Mouse (Mus musculus): Measurements from ENCODE around the gene Olfr69. TPM values are rescaled to one million over a fixed set of nuclear protein-coding genes. Genes with fewer than 3 reads are reported as not detected.
"Not testable (repeated sequence)": the region's sequence is repeated elsewhere in the genome, so short reads cannot be mapped to it uniquely, and the experiment has no call there.

Olfr69 gene
- polyA plus RNA-seq, 1 experiment: not detected

- Histone ChIP-seq H3K27ac (ENCODE audit: control insufficient read depth, insufficient read depth, low read depth, low read length, poor library complexity) (no peak overlapping the region), H3K4me3 (replicated peaks; ENCODE audit: control insufficient read depth, low read depth, low read length) (no peak overlapping the region), H3K4me1 (ENCODE audit: control insufficient read depth, insufficient read depth, low read length) (no peaks in the 10 kb centered on the region; the same call in 1 of the 2 replicates)
- TF ChIP-seq CTCF (IDR thresholded peaks at IDR 0.05; ENCODE audit: control insufficient read depth, insufficient read depth, low read length) (no peak), POLR2A (IDR thresholded peaks at IDR 0.05; ENCODE audit: borderline replicate concordance, control insufficient read depth, low read depth, low read length) (no peak)
- WGBS: 21% methylated on average over 5 of the region's 5 CpGs
These were observed 37.8 kb upstream of the Olfr69 start for GRCm38 (mm10) chr7:103808971-103809800.

- H3K27ac ChIP-seq (ENCODE audit: control insufficient read depth, insufficient read depth, low read depth, low read length, poor library complexity); H3K4me1 ChIP-seq (ENCODE audit: control insufficient read depth, insufficient read depth, low read length); H3K4me3 ChIP-seq (replicated peaks; ENCODE audit: control insufficient read depth, low read depth, low read length): not testable (repeated sequence)
- WGBS: 50% methylated on average over 2 of the region's 2 CpGs
These were observed 36.7 kb upstream of the Olfr69 start for GRCm38 (mm10) chr7:103808120-103808519.

- TF ChIP-seq POLR2A (IDR thresholded peaks at IDR 0.05; ENCODE audit: borderline replicate concordance, control insufficient read depth, low read depth, low read length) (no peak), CTCF (IDR thresholded peaks at IDR 0.05; ENCODE audit: control insufficient read depth, insufficient read depth, low read length) (peak; percentile 14; the same call in 1 of the 2 replicates)
- H3K4me3 ChIP-seq (replicated peaks; ENCODE audit: control insufficient read depth, low read depth, low read length): no peak overlapping the region
- H3K4me1 ChIP-seq (ENCODE audit: control insufficient read depth, insufficient read depth, low read length): no peaks in the 10 kb centered on the region
- WGBS: 44% methylated on average over 1 of the region's 1 CpGs
- H3K27ac ChIP-seq (ENCODE audit: control insufficient read depth, insufficient read depth, low read depth, low read length, poor library complexity): no peak overlapping the region
These were observed 35.5 kb upstream of the Olfr69 start for GRCm38 (mm10) chr7:103806856-103807255.

- no peak overlapping the region for H3K27ac ChIP-seq (ENCODE audit: control insufficient read depth, insufficient read depth, low read depth, low read length, poor library complexity)
- TF ChIP-seq POLR2A (IDR thresholded peaks at IDR 0.05; ENCODE audit: borderline replicate concordance, control insufficient read depth, low read depth, low read length) (no peak), CTCF (IDR thresholded peaks at IDR 0.05; ENCODE audit: control insufficient read depth, insufficient read depth, low read length) (no peak)
- no peaks in the 10 kb centered on the region for H3K4me1 ChIP-seq (ENCODE audit: control insufficient read depth, insufficient read depth, low read length)
- H3K4me3 ChIP-seq (replicated peaks; ENCODE audit: control insufficient read depth, low read depth, low read length): no peak overlapping the region
- 10% methylated on average over 4 of the region's 4 CpGs for WGBS
These were observed 21.4 kb upstream of the Olfr69 start for GRCm38 (mm10) chr7:103792669-103793388.

- Histone ChIP-seq H3K4me3 (replicated peaks; ENCODE audit: control insufficient read depth, low read depth, low read length) (no peak within 1 kb of the TSS), H3K4me1 (ENCODE audit: control insufficient read depth, insufficient read depth, low read length) (no peaks in the 10 kb centered on the region), H3K27ac (ENCODE audit: control insufficient read depth, insufficient read depth, low read depth, low read length, poor library complexity) (no peak within 1 kb of the TSS)
- TF ChIP-seq POLR2A (IDR thresholded peaks at IDR 0.05; ENCODE audit: borderline replicate concordance, control insufficient read depth, low read depth, low read length): no peak
- TF ChIP-seq CTCF (IDR thresholded peaks at IDR 0.05; ENCODE audit: control insufficient read depth, insufficient read depth, low read length): no peak
- WGBS: 51% methylated on average over 3 of the region's 3 CpGs
These were observed 20.3 kb upstream of the Olfr69 start, which contains the start of gene Olfr67 for GRCm38 (mm10) chr7:103791721-103792120. TSS of gene Olfr67 (minus strand) at chr7:103791821.

- TF ChIP-seq POLR2A (IDR thresholded peaks at IDR 0.05; ENCODE audit: borderline replicate concordance, control insufficient read depth, low read depth, low read length): no peak
- no peak for TF ChIP-seq CTCF (IDR thresholded peaks at IDR 0.05; ENCODE audit: control insufficient read depth, insufficient read depth, low read length)
- Histone ChIP-seq H3K27ac (ENCODE audit: control insufficient read depth, insufficient read depth, low read depth, low read length, poor library complexity) (no peak within 1 kb of the TSS), H3K4me1 (ENCODE audit: control insufficient read depth, insufficient read depth, low read length) (no peaks in the 10 kb centered on the region), H3K4me3 (replicated peaks; ENCODE audit: control insufficient read depth, low read depth, low read length) (no peak within 1 kb of the TSS)
- 79% methylated on average over 3 of the region's 3 CpGs for WGBS
These were observed 8.2 kb upstream of the Olfr69 start, which contains the start of gene Olfr68 for GRCm38 (mm10) chr7:103779598-103779997. TSS of gene Olfr68 (minus strand) at chr7:103779698.

- H3K4me1 ChIP-seq (ENCODE audit: control insufficient read depth, insufficient read depth, low read length); H3K4me3 ChIP-seq (replicated peaks; ENCODE audit: control insufficient read depth, low read depth, low read length); H3K27ac ChIP-seq (ENCODE audit: control insufficient read depth, insufficient read depth, low read depth, low read length, poor library complexity): not testable (repeated sequence)
- WGBS: 64% methylated on average over 4 of the region's 4 CpGs
These were observed 6.3 kb upstream of the Olfr69 start for GRCm38 (mm10) chr7:103777652-103778051.

- H3K4me1 ChIP-seq (ENCODE audit: control insufficient read depth, insufficient read depth, low read length); H3K27ac ChIP-seq (ENCODE audit: control insufficient read depth, insufficient read depth, low read depth, low read length, poor library complexity); H3K4me3 ChIP-seq (replicated peaks; ENCODE audit: control insufficient read depth, low read depth, low read length): not testable (repeated sequence)
- 67% methylated on average over 6 of the region's 6 CpGs for WGBS
These were observed 3.7 kb downstream of the Olfr69 start for GRCm38 (mm10) chr7:103767687-103768086.

- not testable (repeated sequence) for H3K27ac ChIP-seq (ENCODE audit: control insufficient read depth, insufficient read depth, low read depth, low read length, poor library complexity); H3K4me1 ChIP-seq (ENCODE audit: control insufficient read depth, insufficient read depth, low read length); H3K4me3 ChIP-seq (replicated peaks; ENCODE audit: control insufficient read depth, low read depth, low read length)
- 11% methylated on average over 6 of the region's 6 CpGs for WGBS
These were observed 9.2 kb downstream of the Olfr69 start for GRCm38 (mm10) chr7:103762212-103762611.
